Mouse (Mus musculus): ENCODE measurements around the gene Olfr635. TPM values are rescaled to one million over a fixed set of nuclear protein-coding genes. Genes with fewer than 3 reads are reported as not detected.

The Olfr635 gene
- not detected for polyA plus RNA-seq (2014; fragmentation: Illumina TruSeq; extraction: RNeasy Lipid Tissue Mini Kit (QIAGEN cat#74804))

GRCm38 (mm10) chr7:103970852-103971251 is at the start of gene Olfr635:
Gene Olfr635, plus strand, starts transcription at chr7:103971152.

GRCm38 (mm10) chr7:103928525-103928924 is 42.4 kb upstream of the Olfr635 start, which contains the start of gene Olfr631:
Gene Olfr631, plus strand, starts transcription at chr7:103928825.

GRCm38 (mm10) chr7:103934264-103934663 is 36.7 kb upstream of the Olfr635 start, which contains the start of gene Olfr632:
Gene Olfr632, plus strand, starts transcription at chr7:103934347.

GRCm38 (mm10) chr7:103944137-103944536 is 26.8 kb upstream of the Olfr635 start, which contains the start of gene Olfr633:
Gene Olfr633, plus strand, starts transcription at chr7:103944437.

GRCm38 (mm10) chr7:103998446-103998845 is 27.5 kb downstream of the Olfr635 start, which contains the start of gene Olfr638:
Gene Olfr638, plus strand, starts transcription at chr7:103998746.

GRCm38 (mm10) chr7:104017203-104017602 is 46.3 kb downstream of the Olfr635 start, which contains the start of gene Olfr639:
Gene Olfr639, minus strand, starts transcription at chr7:104017303.

GRCm38 (mm10) chr7:104025473-104025872 is 54.5 kb downstream of the Olfr635 start, which contains the start of gene Olfr640:
Gene Olfr640, minus strand, starts transcription at chr7:104025573.

GRCm38 (mm10) chr7:104035145-104035544 is 64.2 kb downstream of the Olfr635 start, which contains the start of gene Olfr641:
Gene Olfr641, plus strand, starts transcription at chr7:104035445.

Other genes starting within 250 kb of the Olfr635 start
- not detected for gene Olfr628, start 240.8 kb upstream of the Olfr635 start, polyA plus RNA-seq (2014; fragmentation: Illumina TruSeq; extraction: RNeasy Lipid Tissue Mini Kit (QIAGEN cat#74804))
- gene Olfr629, start 226.2 kb upstream of the Olfr635 start, polyA plus RNA-seq (2014; fragmentation: Illumina TruSeq; extraction: RNeasy Lipid Tissue Mini Kit (QIAGEN cat#74804)): not detected
- not detected for gene Olfr630, start 213.8 kb upstream of the Olfr635 start, polyA plus RNA-seq (2014; fragmentation: Illumina TruSeq; extraction: RNeasy Lipid Tissue Mini Kit (QIAGEN cat#74804))
- not detected for gene Olfr69, start 199.6 kb upstream of the Olfr635 start, polyA plus RNA-seq (2014; fragmentation: Illumina TruSeq; extraction: RNeasy Lipid Tissue Mini Kit (QIAGEN cat#74804))
- not detected for gene Olfr68, start 191.5 kb upstream of the Olfr635 start, polyA plus RNA-seq (2014; fragmentation: Illumina TruSeq; extraction: RNeasy Lipid Tissue Mini Kit (QIAGEN cat#74804))
- not detected for gene Olfr67, start 179.3 kb upstream of the Olfr635 start, polyA plus RNA-seq (2014; fragmentation: Illumina TruSeq; extraction: RNeasy Lipid Tissue Mini Kit (QIAGEN cat#74804))
- gene Hbb-bt, start 157.2 kb upstream of the Olfr635 start, polyA plus RNA-seq (2014; fragmentation: Illumina TruSeq; extraction: RNeasy Lipid Tissue Mini Kit (QIAGEN cat#74804)): 2.9 TPM
- gene Hbb-bs, start 143.1 kb upstream of the Olfr635 start, polyA plus RNA-seq (2014; fragmentation: Illumina TruSeq; extraction: RNeasy Lipid Tissue Mini Kit (QIAGEN cat#74804)): 54.8 TPM
- not detected for gene Hbb-bh2, start 130.6 kb upstream of the Olfr635 start, polyA plus RNA-seq (2014; fragmentation: Illumina TruSeq; extraction: RNeasy Lipid Tissue Mini Kit (QIAGEN cat#74804))
- not detected for gene Hbb-bh1, start 128.0 kb upstream of the Olfr635 start, polyA plus RNA-seq (2014; fragmentation: Illumina TruSeq; extraction: RNeasy Lipid Tissue Mini Kit (QIAGEN cat#74804))
- not detected for gene Hbb-y, start 117.9 kb upstream of the Olfr635 start, polyA plus RNA-seq (2014; fragmentation: Illumina TruSeq; extraction: RNeasy Lipid Tissue Mini Kit (QIAGEN cat#74804))
- not detected for gene Olfr66, start 84.9 kb upstream of the Olfr635 start, polyA plus RNA-seq (2014; fragmentation: Illumina TruSeq; extraction: RNeasy Lipid Tissue Mini Kit (QIAGEN cat#74804))
- gene Olfr64, start 76.7 kb upstream of the Olfr635 start, polyA plus RNA-seq (2014; fragmentation: Illumina TruSeq; extraction: RNeasy Lipid Tissue Mini Kit (QIAGEN cat#74804)): not detected
- gene Olfr65, start 67.7 kb upstream of the Olfr635 start, polyA plus RNA-seq (2014; fragmentation: Illumina TruSeq; extraction: RNeasy Lipid Tissue Mini Kit (QIAGEN cat#74804)): not detected
- not detected for gene Olfr631, start 42.3 kb upstream of the Olfr635 start, polyA plus RNA-seq (2014; fragmentation: Illumina TruSeq; extraction: RNeasy Lipid Tissue Mini Kit (QIAGEN cat#74804))
- gene Olfr632, start 36.8 kb upstream of the Olfr635 start, polyA plus RNA-seq (2014; fragmentation: Illumina TruSeq; extraction: RNeasy Lipid Tissue Mini Kit (QIAGEN cat#74804)): not detected
- not detected for gene Olfr633, start 26.7 kb upstream of the Olfr635 start, polyA plus RNA-seq (2014; fragmentation: Illumina TruSeq; extraction: RNeasy Lipid Tissue Mini Kit (QIAGEN cat#74804))
- gene Olfr638, start 27.6 kb downstream of the Olfr635 start, polyA plus RNA-seq (2014; fragmentation: Illumina TruSeq; extraction: RNeasy Lipid Tissue Mini Kit (QIAGEN cat#74804)): not detected
- not detected for gene Olfr639, start 46.2 kb downstream of the Olfr635 start, polyA plus RNA-seq (2014; fragmentation: Illumina TruSeq; extraction: RNeasy Lipid Tissue Mini Kit (QIAGEN cat#74804))
- not detected for gene Olfr640, start 54.4 kb downstream of the Olfr635 start, polyA plus RNA-seq (2014; fragmentation: Illumina TruSeq; extraction: RNeasy Lipid Tissue Mini Kit (QIAGEN cat#74804))
- not detected for gene Olfr641, start 64.3 kb downstream of the Olfr635 start, polyA plus RNA-seq (2014; fragmentation: Illumina TruSeq; extraction: RNeasy Lipid Tissue Mini Kit (QIAGEN cat#74804))
- not detected for gene Olfr642, start 81.5 kb downstream of the Olfr635 start, polyA plus RNA-seq (2014; fragmentation: Illumina TruSeq; extraction: RNeasy Lipid Tissue Mini Kit (QIAGEN cat#74804))
- not detected for gene 4930516K23Rik, start 90.3 kb downstream of the Olfr635 start, polyA plus RNA-seq (2014; fragmentation: Illumina TruSeq; extraction: RNeasy Lipid Tissue Mini Kit (QIAGEN cat#74804))
- gene Olfr644, start 100.7 kb downstream of the Olfr635 start, polyA plus RNA-seq (2014; fragmentation: Illumina TruSeq; extraction: RNeasy Lipid Tissue Mini Kit (QIAGEN cat#74804)): not detected
- not detected for gene Olfr645, start 114.3 kb downstream of the Olfr635 start, polyA plus RNA-seq (2014; fragmentation: Illumina TruSeq; extraction: RNeasy Lipid Tissue Mini Kit (QIAGEN cat#74804))
- not detected for gene Olfr646, start 133.7 kb downstream of the Olfr635 start, polyA plus RNA-seq (2014; fragmentation: Illumina TruSeq; extraction: RNeasy Lipid Tissue Mini Kit (QIAGEN cat#74804))
- gene Ubqln5, start 158.7 kb downstream of the Olfr635 start, polyA plus RNA-seq (2014; fragmentation: Illumina TruSeq; extraction: RNeasy Lipid Tissue Mini Kit (QIAGEN cat#74804)): not detected
- gene Olfr643, start 166.3 kb downstream of the Olfr635 start, polyA plus RNA-seq (2014; fragmentation: Illumina TruSeq; extraction: RNeasy Lipid Tissue Mini Kit (QIAGEN cat#74804)): not detected
- gene Ubqln3, start 172.1 kb downstream of the Olfr635 start, polyA plus RNA-seq (2014; fragmentation: Illumina TruSeq; extraction: RNeasy Lipid Tissue Mini Kit (QIAGEN cat#74804)): not detected
- gene Ubqlnl, start 179.4 kb downstream of the Olfr635 start, polyA plus RNA-seq (2014; fragmentation: Illumina TruSeq; extraction: RNeasy Lipid Tissue Mini Kit (QIAGEN cat#74804)): not detected
- gene Olfm5, start 193.7 kb downstream of the Olfr635 start, polyA plus RNA-seq (2014; fragmentation: Illumina TruSeq; extraction: RNeasy Lipid Tissue Mini Kit (QIAGEN cat#74804)): not detected
- 0.80 TPM for gene Olfr648, start 212.2 kb downstream of the Olfr635 start, polyA plus RNA-seq (2014; fragmentation: Illumina TruSeq; extraction: RNeasy Lipid Tissue Mini Kit (QIAGEN cat#74804))
- gene Olfr649, start 224.8 kb downstream of the Olfr635 start, polyA plus RNA-seq (2014; fragmentation: Illumina TruSeq; extraction: RNeasy Lipid Tissue Mini Kit (QIAGEN cat#74804)): not detected
- gene Trim6, start 247.6 kb downstream of the Olfr635 start, polyA plus RNA-seq (2014; fragmentation: Illumina TruSeq; extraction: RNeasy Lipid Tissue Mini Kit (QIAGEN cat#74804)): 1.5 TPM

Measured in ovary, adult 10 weeks (tissue).